ENCODE assay signal across 18 mouse cellular contexts in genomic region chr8:101815121-101815520, GRCm38 (mm10).
DNase-seq lines count a peak whose midpoint lies in the region; ATAC-seq and TF ChIP-seq lines count a peak whose summit lies in the region.
"Had no signal": no experiment of that assay in that cellular context is flagged by ENCODE, and none has a peak within 500 bp of the region (broad histone marks: within the 10 kb centered on the region; RNA-seq: fewer than 3 reads in every experiment).

No protein-coding gene starts in this region.

- no peak for ATAC-seq in cerebellum, adult (ENCODE audit: insufficient number of reproducible peaks, low FRiP score, low TSS enrichment)
- ATAC-seq in Patski: no peak
- ATAC-seq: CD4-positive, CD25-positive, alpha-beta regulatory T cell, adult 4 months had no signal

- TF ChIP-seq EP300 in heart, adult 2 months (IDR thresholded peaks at IDR 0.05; ENCODE audit: insufficient read depth, low read depth, low read length): no peak

- no peaks in the 10 kb centered on the region for H3K27me3 ChIP-seq in heart, adult 2 months (ENCODE audit: control insufficient read depth, insufficient read depth, low read length)
- no peaks in the 10 kb centered on the region for H3K27me3 ChIP-seq in Patski
- H3K27me3 ChIP-seq: hindbrain, embryonic 12.5 days; kidney, embryonic 15.5 days; neural tube, embryonic 13.5 days had no signal

- H3K4me3 ChIP-seq in heart, adult 2 months: no peak overlapping the region
- H3K4me3 ChIP-seq: hindbrain, embryonic 12.5 days; kidney, embryonic 15.5 days; neural tube, embryonic 13.5 days had no signal

- H3K9ac ChIP-seq in heart, adult 2 months (ENCODE audit: low read depth, low read length): no peak overlapping the region
- H3K9ac ChIP-seq: hindbrain, embryonic 12.5 days; kidney, embryonic 15.5 days; neural tube, embryonic 13.5 days had no signal

- WGBS in heart, adult 2 months: 93% methylated on average over 1 of the region's 1 CpGs

- CTCF ChIA-PET in Patski (lab: Charles Lee): no interaction called here

- no peaks in the 10 kb centered on the region for H3K36me3 ChIP-seq in heart, adult 2 months (ENCODE audit: control insufficient read depth, insufficient read depth, low read length)
- H3K36me3 ChIP-seq: hindbrain, embryonic 12.5 days; kidney, embryonic 15.5 days; neural tube, embryonic 13.5 days had no signal

- H3K79me2 ChIP-seq in heart, adult 2 months (replicated peaks; ENCODE audit: control insufficient read depth, insufficient read depth, low read length): no peaks in the 10 kb centered on the region

- TF ChIP-seq CTCF in heart, adult 2 months (IDR thresholded peaks at IDR 0.05): peak; percentile 34
- TF ChIP-seq CTCF in Patski (IDR thresholded peaks at IDR 0.05): peak; percentile 32

- in situ Hi-C loops in Patski (cut with MboI; ENCODE audit: low pct_unique_long_range_greater_than_20kb): no loop called here

- no peaks in the 10 kb centered on the region for H3K4me1 ChIP-seq in heart, adult 2 months (ENCODE audit: control insufficient read depth, insufficient read depth, low read length)
- H3K4me1 ChIP-seq: hindbrain, embryonic 12.5 days; kidney, embryonic 15.5 days; neural tube, embryonic 13.5 days had no signal

- POLR2A ChIA-PET in Patski (lab: Charles Lee): no interaction called here

- intact Hi-C loops in heart, adult 2 months (cut with DNase I): loop anchor here (10.0 kb wide), 1 partner anchor 190 kb away; no protein-coding TSS in a partner anchor
- intact Hi-C loops in left cerebral cortex, postnatal 4 days (cut with DNase I): no loop called here
- intact Hi-C loops in left cerebral cortex, postnatal 25 days (cut with DNase I): no loop called here

- no peak for TF ChIP-seq POLR2A in heart, adult 2 months (IDR thresholded peaks at IDR 0.05; ENCODE audit: insufficient read depth, low read depth, low read length)

- peak; percentile 3 for DNase-seq in cerebellum, postnatal 14 days
- DNase-seq in heart, adult 2 months: no peak
- no peak for DNase-seq in heart, postnatal 4 days
- DNase-seq in left cerebral cortex, postnatal 4 days: peak; percentile 1
- no peak for DNase-seq in left cerebral cortex, postnatal 25 days (ENCODE audit: low spot score in 2 of 2)
- DNase-seq in Patski (ENCODE audit: low read depth, low spot score): no peak
- DNase-seq: adrenal gland, postnatal 14 days; cerebellum, adult 18-20 months; gastrocnemius, postnatal 36 days; lung, adult 18-20 months; lung, postnatal 36 days; right cerebral cortex, adult 18-20 months; thymus, postnatal 14 days had no signal

- no peak overlapping the region for H3K27ac ChIP-seq in heart, adult 2 months
- H3K27ac ChIP-seq: hindbrain, embryonic 12.5 days; kidney, embryonic 15.5 days; neural tube, embryonic 13.5 days had no signal

Comparison
In these comparisons a context has a peak if more than half of its experiments do, and no peak if none do; other contexts are left out.
1. DNase-seq: peak in cerebellum, postnatal 14 days (2 of 2) and left cerebral cortex, postnatal 4 days (single experiment); none in heart, adult 2 months (0 of 2), heart, postnatal 4 days (single experiment), left cerebral cortex, postnatal 25 days (0 of 2) and Patski (single experiment).